Mouse (Mus musculus): ENCODE results near the gene Rassf6.
"Not testable (repeated sequence)": the region's sequence is repeated elsewhere in the genome, so short reads cannot be mapped to it uniquely, and the experiment has no call there.

The Rassf6 gene

DNA sequence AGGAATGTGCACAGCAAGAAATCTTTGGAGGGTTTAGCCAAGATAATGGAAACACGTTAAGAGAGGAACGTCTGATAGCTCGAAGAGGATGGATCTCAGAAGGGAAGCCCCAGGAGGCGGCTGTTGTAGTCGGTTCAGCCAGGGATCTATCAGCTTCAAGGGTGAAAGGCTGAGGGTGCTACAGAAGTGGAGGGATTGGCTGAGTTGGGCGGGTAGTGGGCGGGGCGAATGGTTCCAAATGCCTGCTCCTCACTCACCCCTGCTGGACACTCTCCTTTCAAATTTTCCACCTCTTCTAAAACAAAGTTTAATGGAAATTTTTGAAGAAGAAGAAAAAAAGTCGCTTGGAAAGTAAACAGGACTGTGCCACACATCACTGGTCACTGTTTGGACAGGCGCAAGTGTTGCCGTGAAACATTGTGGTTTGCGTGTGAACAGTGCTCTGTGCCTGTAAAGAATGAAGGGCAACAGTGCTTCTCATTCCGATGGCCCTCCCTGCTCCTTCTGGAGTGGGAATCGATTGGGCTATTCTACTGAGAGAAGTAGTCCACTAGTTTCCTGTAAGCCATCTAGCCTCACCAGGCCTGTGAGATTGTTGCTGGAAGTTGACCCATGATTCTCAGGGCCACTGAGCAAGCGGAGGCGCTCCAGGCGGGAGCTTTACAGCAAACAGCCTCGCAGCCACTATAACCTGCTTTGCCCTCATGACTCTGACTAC is 15.6 kb downstream of the Rassf6 start:
- DNase-seq (ENCODE audit: low spot score), result no peak

GRCm38 (mm10) chr5:90623209-90623608 is 17.2 kb downstream of the Rassf6 start:
- DNase-seq (ENCODE audit: low spot score), result no peak

GRCm38 (mm10) chr5:90621726-90622125 is 18.7 kb downstream of the Rassf6 start:
- DNase-seq (ENCODE audit: low spot score), result no peak

DNA sequence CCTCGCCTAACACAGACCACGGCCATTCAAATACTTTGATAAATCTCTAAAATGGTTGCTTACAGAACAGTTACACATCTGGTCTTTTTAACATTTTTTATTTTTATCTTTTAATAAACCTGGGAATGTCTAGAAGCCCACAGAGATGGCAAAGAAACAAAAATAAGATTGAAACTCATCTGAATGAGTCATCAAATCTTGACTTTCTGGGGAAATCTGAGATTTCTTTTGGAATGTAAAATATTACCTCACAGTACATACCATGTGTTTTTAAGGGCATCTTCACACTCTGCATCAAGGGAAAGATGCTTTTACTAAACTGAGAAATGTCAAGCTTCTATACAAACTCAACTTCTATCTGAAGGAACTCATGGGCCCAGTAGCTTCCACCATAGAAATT is 19.1 kb downstream of the Rassf6 start:
- no peak for DNase-seq (ENCODE audit: low spot score)

GRCm38 (mm10) chr5:90617859-90618258 is 22.6 kb downstream of the Rassf6 start:
- DNase-seq (ENCODE audit: low spot score), result no peak

- DNase-seq (ENCODE audit: low spot score), result not testable (repeated sequence)
Observed at GRCm38 (mm10) chr5:90612751-90613150, 27.7 kb downstream of the Rassf6 start.

DNA sequence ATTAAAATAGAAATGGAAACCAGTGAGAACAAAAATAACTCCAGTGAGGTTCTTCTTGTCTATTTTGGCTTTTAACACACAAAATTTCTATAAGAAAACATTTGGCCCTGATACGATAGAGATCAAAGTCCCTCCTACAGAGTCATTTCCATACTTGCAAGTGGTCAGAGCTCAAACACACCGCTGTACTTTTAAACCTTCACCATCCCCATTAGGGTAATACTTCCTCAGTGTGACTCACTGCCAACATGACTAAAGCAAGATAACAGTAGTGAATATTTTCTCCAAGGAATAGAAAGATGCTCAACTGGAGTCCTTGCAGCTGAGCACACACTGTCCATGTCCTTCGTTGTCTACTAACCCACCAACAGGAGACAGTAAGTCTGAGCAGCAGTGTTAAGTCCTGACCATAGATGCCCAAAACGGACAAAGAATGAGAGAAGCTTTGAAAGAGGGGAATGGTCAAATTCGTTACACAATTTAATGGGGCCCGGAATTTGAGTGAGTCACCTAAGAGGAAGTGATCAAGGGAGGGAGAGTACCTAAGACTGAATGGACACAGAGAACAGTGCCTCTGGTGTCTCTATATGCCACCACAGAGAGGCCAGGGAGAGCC is 28.4 kb downstream of the Rassf6 start:
- DNase-seq (ENCODE audit: low spot score), result no peak

- DNase-seq (ENCODE audit: low spot score), result no peak
Observed at GRCm38 (mm10) chr5:90611388-90611787, 29.1 kb downstream of the Rassf6 start.

GRCm38 (mm10) chr5:90608906-90609305 is 31.6 kb downstream of the Rassf6 start:
- no peak for DNase-seq (ENCODE audit: low spot score)

DNA sequence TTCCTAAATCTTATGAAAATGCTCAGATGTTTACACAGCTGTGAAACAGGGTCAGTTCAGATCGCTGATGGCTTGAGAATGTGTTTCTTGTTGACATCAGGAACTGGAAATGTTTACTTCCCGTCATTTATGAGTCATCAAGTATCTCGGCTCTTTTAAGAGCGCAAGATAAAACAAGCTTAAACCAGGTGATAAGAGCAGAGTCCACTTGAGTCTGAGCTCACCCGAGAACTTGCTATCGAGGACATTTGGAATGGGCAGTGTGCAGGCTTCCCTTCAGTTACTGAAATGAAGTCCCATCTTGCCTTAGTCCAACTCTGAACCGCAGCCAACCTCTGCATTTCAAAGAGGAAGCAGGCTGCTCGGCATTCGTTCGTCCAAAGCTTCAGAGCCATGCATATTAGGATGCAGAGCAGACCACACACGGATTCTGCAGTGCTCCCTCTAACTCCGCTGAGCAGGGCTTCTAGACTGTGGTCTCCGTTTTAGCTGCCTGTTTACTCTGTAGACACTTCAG is 37.0 kb downstream of the Rassf6 start:
- no peak for DNase-seq (ENCODE audit: low spot score)

DNA sequence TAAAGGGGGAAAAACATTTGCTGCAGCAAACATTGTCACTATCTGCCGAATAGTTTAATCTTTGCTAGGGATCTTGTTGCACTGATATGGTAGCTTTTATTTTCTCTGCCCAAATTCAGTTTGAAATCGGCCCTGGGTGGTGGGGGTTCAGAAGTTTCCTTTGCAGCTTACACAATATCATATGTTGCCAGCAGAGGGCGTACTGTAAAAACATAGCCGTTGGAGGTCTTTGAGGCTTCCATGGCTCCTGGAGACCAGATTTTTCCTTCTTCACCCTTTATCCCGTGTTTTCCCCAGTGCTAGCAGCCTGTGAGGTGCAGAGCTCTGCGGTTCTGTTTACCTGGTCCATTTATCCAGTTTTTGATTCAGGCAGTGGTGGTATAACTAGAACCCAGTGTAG is 39.0 kb downstream of the Rassf6 start:
- DNase-seq (ENCODE audit: low spot score), result peak; percentile 74

DNA sequence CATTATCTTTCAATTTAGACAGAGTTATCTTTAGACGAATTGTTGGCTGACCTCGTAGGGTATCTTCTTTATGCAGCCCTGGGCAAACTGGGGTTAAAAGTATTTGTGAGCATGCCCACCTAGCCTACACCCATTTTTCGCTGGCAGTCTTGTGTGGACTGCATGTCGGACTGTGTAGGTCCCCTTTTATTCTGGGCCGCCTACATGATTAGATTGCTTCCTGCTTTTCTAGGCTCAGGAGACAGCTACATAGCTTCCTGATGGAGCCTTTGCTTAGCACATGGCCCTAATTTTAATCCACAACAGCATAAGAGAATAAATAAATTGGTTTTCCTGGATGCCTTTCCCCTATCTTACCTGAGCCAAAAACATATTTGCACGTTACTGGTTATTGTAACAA is 44.3 kb downstream of the Rassf6 start:
- no peak for DNase-seq (ENCODE audit: low spot score)

DNA sequence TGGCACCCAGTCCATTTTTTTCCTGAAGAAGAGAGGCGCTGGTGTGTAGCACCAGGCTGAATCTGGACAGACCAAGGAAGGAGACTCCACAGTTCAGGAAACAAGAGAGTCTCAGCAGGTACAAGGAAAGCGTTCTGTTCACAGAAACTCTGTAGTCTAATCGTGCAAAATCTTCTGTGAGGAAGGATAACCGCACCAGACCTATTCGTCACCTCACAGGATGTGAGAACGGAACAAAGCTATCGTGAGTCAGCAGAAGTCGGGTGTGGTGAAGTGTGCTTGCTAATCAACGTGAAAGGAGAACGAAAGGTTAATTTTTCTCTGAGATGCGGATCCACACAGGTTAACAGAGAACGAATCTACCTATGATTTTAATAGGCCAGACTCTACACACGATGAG is 45.5 kb downstream of the Rassf6 start:
- no peak for DNase-seq (ENCODE audit: low spot score)

DNA sequence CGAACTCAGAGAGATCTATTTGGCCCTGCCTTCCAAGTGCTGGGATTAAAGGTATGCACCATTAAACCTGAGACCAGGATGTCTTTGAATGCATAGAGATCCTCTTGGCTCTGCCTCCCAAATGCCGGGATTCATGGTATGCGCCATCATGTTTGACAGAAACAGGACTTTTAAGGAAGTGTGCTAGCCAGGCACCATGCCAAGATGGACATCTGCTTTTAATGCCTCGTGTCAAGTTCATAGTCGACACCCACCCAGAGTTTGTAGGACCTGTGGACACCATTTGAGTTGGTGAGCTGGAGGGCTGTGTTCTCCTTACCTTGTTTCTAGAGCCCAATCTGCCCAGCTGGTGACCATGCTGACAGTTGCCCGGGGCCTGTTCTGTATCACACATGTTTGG is 48.5 kb downstream of the Rassf6 start:
- no peak for DNase-seq (ENCODE audit: low spot score)

DNA sequence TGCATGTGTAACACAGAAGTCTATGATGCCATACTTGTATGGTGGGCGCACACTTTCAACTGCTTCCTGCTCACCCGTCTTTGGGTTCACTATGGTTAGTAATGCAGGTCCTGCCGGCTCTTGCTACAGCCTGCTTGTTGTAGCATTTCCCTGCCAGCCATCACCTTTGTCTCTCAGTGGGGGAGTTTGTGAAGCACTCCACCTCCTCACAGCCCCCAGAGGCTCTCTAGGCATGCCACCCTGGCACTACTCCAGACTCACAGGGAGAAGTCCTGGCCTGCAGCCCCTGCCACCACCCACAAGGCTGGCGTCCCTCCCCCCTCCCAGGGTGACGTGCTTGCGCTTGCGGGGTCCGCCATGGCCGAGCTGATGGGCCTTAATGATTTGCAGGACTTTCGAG is 49.8 kb downstream of the Rassf6 start:
- no peak for DNase-seq (ENCODE audit: low spot score)

GRCm38 (mm10) chr5:90588708-90589595 is 51.5 kb downstream of the Rassf6 start:
- peak; percentile 92 for DNase-seq (ENCODE audit: low spot score)

GRCm38 (mm10) chr5:90588104-90588503 is 52.4 kb downstream of the Rassf6 start:
- no peak for DNase-seq (ENCODE audit: low spot score)

GRCm38 (mm10) chr5:90586511-90586910 is 53.9 kb downstream of the Rassf6 start:
- no peak for DNase-seq (ENCODE audit: low spot score)

- peak; percentile 17 for DNase-seq (ENCODE audit: low spot score)
Observed at GRCm38 (mm10) chr5:90584799-90585198, 55.7 kb downstream of the Rassf6 start.

DNA sequence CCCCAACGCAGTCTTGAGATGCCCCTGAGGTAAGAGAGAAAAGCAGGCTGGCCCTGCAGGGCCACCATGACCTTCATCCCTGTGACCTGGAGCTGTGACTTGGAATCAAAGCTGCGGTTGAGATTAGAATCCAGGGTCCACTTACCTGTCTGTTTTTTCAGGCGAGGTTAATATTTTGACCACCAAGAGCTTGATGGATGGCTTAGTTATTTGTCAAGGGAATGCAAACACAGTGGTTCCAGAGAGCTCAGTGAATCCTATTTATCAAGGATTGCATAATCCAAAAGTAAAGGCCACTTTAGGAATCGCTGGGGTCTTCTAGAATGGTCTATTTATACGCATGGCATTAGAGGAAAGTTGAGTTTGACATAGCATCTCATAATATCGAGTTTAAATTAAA is 58.3 kb downstream of the Rassf6 start:
- no peak for DNase-seq (ENCODE audit: low spot score)

DNA sequence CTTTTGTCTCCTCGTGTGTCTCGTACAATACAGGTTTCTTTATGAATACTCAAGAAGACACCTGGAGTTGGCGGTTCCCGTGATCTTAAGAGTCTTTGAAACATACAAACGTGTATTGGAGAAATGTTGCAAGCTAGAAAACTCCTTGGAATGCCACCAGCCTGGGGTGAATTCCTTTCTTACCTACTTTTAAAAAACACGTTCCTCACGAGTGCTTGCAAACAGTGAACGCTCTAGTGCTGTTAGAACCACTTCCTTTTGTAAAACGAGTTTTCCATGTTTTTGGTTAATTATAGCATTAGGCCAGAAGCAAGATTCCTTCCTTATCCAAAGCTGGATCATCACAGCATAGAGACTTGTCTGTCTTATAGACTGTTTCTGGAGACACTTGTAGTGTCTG is 60.9 kb downstream of the Rassf6 start:
- DNase-seq (ENCODE audit: low spot score), result no peak

DNA sequence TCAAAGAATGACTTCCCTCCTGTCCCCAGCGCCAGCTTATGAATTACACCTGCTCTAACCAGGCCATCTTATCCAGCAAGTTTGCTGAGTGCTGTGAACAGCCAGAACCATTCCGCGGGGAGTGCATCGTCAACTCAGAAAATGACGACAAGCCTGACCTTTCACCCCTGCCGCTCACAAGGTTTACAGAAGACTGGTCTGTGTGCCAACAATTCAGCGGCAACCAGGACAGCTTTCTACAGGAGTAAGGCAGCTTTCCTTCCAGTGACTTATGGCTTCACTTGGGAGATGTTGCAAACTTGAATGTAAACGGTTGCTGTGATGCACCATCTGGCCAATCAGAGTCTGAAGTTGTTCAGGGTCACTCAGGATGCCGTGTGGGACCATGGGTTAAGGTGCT is 62.7 kb downstream of the Rassf6 start:
- DNase-seq (ENCODE audit: low spot score), result no peak

DNA sequence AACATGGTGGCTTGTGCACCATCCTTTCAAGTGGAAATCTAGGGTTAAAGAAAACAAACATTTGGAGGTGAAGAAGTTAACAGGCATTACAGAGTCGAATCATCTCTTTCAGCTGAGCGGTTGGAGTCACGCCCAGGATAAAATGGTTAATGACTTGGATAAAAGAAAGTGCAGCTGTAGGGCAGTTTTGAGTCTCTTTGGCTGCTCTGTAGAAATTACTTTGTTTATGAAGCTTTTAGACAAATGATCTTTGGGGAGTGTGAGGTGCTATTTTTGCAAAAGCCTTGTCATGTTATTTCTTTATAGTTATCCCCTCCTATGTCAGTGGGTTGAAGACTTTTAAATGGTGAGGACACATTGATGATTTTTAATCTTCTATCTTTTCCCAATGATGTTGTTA is 69.2 kb downstream of the Rassf6 start:
- DNase-seq (ENCODE audit: low spot score), result no peak

Data from retina, embryonic 14.5 days (tissue).